Mouse (Mus musculus): ENCODE measurements around the gene Adgrl3.

Adgrl3 gene

GRCm38 (mm10) chr5:81364198-81364643, 344.3 kb downstream of the Adgrl3 start:
- peak; percentile 85 for DNase-seq (ENCODE audit: extremely low read depth, insufficient read length, low spot score)

- peak; percentile 41 for DNase-seq (ENCODE audit: extremely low read depth, insufficient read length, low spot score)
Measured at GRCm38 (mm10) chr5:81365250-81365649, 345.3 kb downstream of the Adgrl3 start.

GRCm38 (mm10) chr5:81370126-81370850, 350.4 kb downstream of the Adgrl3 start:
- DNase-seq (ENCODE audit: extremely low read depth, insufficient read length, low spot score): no peak

GRCm38 (mm10) chr5:81375992-81376391, 356.1 kb downstream of the Adgrl3 start:
- no peak for DNase-seq (ENCODE audit: extremely low read depth, insufficient read length, low spot score)

GRCm38 (mm10) chr5:81405582-81406143, 385.7 kb downstream of the Adgrl3 start:
- no peak for DNase-seq (ENCODE audit: extremely low read depth, insufficient read length, low spot score)

- no peak for DNase-seq (ENCODE audit: extremely low read depth, insufficient read length, low spot score)
Measured at GRCm38 (mm10) chr5:81417326-81417725, 397.4 kb downstream of the Adgrl3 start.

GRCm38 (mm10) chr5:81427393-81427792, 407.5 kb downstream of the Adgrl3 start:
- DNase-seq (ENCODE audit: extremely low read depth, insufficient read length, low spot score): no peak

- DNase-seq (ENCODE audit: extremely low read depth, insufficient read length, low spot score): no peak
Measured at GRCm38 (mm10) chr5:81436375-81436774, 416.4 kb downstream of the Adgrl3 start.

- DNase-seq (ENCODE audit: extremely low read depth, insufficient read length, low spot score): no peak
Measured at GRCm38 (mm10) chr5:81442150-81442549, 422.2 kb downstream of the Adgrl3 start.

- no peak for DNase-seq (ENCODE audit: extremely low read depth, insufficient read length, low spot score)
Measured at GRCm38 (mm10) chr5:81465971-81466370, 446.0 kb downstream of the Adgrl3 start.

GRCm38 (mm10) chr5:81474681-81475080, 454.7 kb downstream of the Adgrl3 start:
- peak; percentile 43 for DNase-seq (ENCODE audit: extremely low read depth, insufficient read length, low spot score)

- DNase-seq (ENCODE audit: extremely low read depth, insufficient read length, low spot score): no peak
Measured at GRCm38 (mm10) chr5:81475406-81475805, 455.5 kb downstream of the Adgrl3 start.

- no peak for DNase-seq (ENCODE audit: extremely low read depth, insufficient read length, low spot score)
Measured at GRCm38 (mm10) chr5:81475971-81476606, 456.2 kb downstream of the Adgrl3 start.

GRCm38 (mm10) chr5:81480911-81481310, 461.0 kb downstream of the Adgrl3 start:
- no peak for DNase-seq (ENCODE audit: extremely low read depth, insufficient read length, low spot score)

GRCm38 (mm10) chr5:81483890-81484289, 464.0 kb downstream of the Adgrl3 start:
- no peak for DNase-seq (ENCODE audit: extremely low read depth, insufficient read length, low spot score)

GRCm38 (mm10) chr5:81501076-81501475, 481.1 kb downstream of the Adgrl3 start:
- DNase-seq (ENCODE audit: extremely low read depth, insufficient read length, low spot score): no peak

GRCm38 (mm10) chr5:81518720-81519496, 499.0 kb downstream of the Adgrl3 start:
- DNase-seq (ENCODE audit: extremely low read depth, insufficient read length, low spot score): no peak

- no peak for DNase-seq (ENCODE audit: extremely low read depth, insufficient read length, low spot score)
Measured at GRCm38 (mm10) chr5:81519497-81520382, 499.8 kb downstream of the Adgrl3 start.

GRCm38 (mm10) chr5:81522760-81523159, 502.8 kb downstream of the Adgrl3 start:
- DNase-seq (ENCODE audit: extremely low read depth, insufficient read length, low spot score): no peak

GRCm38 (mm10) chr5:81524532-81524961, 504.6 kb downstream of the Adgrl3 start:
- DNase-seq (ENCODE audit: extremely low read depth, insufficient read length, low spot score): no peak

Data from 3134 (cell line).